Mouse (Mus musculus) T-helper 17 cell (primary cell): ENCODE measurements around the gene Hist1h4f.

Source experiments
- in situ Hi-C, 2 experiments: fragments of 300-600 bp; cut with MboI, MseI; formaldehyde crosslinking; loops; 1 replicate in 1 of 2; 2 replicates in 1 of 2; pipeline ENCODE4 v1.15.1; 2025; ENCODE audit warnings: high pct_unique_total_duplicates in 2 of 2

The Hist1h4f gene

DNA sequence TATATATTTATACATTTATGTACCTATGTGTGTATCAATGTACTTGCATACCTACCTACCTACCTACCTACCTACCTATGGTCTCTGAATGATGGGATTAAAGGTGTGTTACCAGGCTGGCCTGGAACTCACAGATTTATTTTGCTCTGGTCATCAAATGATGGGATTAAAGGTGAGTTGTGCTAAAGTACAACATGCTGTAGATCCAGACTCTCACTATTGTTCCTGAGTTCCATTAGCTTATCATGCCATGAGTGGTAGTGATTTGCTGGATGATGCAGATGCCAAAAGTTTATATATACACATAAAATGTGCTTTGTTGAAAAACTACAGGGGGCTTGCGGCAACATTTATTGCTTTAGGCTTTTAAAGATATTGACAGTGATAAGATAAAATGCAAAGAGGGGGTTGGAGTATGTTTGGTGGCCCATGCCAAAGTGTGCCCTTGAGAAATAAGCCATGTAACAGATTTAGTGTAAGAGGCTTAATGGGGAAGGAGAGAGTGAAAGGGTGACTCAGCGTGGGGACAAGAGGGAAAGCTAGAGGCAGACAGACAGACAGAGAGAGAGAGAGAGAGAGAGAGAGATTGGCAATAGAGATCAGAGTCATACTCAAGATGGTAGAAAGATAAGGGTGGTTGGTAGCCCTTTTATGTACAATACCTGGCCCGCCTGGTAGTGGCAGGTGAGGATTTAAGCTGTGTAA, 14.3 kb downstream of the Hist1h4f start:
- in situ Hi-C loops = loop anchor here (5.0 to 10.0 kb wide), 4 partner anchors 40 to 1822 kb away; partner anchors contain the start of genes Hist1h2ai (in 2 of the 2), Hist1h2bl (in 2 of the 2), Hist1h3h (in 2 of the 2) and Hist1h2ah (in 1 of the 2)

DNA sequence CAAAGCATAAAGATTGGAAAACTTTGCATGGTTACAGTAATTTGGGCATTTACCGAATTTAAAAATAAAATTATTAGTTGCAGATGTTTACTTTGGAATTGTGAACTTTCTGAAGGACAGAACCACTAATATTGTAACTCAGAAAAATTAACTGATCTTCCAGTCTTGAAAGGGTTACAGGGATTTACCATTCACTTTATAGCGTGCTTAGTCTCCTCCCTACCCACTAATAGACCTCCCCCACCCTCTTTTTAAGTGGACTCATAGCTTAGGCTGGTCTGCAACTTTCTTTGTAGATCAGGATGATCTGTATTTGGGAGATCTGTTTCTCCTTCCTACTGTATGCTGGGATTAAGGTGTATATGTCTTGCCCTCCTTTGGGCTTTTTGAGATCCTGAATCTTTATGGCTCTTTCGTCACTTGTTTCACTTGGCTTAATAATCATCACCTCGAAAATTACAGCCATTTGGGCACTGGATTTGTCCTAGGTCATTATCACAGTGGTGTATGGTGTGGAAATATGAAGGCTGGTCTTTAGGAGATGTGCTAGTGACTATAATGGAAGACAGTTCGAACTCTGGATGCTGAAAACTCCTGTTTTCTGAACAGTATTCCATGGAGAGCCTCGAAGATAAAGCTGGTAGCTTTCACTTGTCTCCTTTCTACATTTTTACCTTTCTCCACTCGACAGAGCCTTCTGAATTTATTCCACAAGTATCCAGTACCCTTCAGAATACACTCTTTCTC, 15.2 kb downstream of the Hist1h4f start:
- in situ Hi-C loops = loop anchor here (5.0 to 10.0 kb wide), 4 partner anchors 41 to 1821 kb away; partner anchors contain the start of genes Hist1h2ai (in 2 of the 2), Hist1h2bl (in 2 of the 2), Hist1h3h (in 2 of the 2) and Hist1h2ah (in 1 of the 2)

DNA sequence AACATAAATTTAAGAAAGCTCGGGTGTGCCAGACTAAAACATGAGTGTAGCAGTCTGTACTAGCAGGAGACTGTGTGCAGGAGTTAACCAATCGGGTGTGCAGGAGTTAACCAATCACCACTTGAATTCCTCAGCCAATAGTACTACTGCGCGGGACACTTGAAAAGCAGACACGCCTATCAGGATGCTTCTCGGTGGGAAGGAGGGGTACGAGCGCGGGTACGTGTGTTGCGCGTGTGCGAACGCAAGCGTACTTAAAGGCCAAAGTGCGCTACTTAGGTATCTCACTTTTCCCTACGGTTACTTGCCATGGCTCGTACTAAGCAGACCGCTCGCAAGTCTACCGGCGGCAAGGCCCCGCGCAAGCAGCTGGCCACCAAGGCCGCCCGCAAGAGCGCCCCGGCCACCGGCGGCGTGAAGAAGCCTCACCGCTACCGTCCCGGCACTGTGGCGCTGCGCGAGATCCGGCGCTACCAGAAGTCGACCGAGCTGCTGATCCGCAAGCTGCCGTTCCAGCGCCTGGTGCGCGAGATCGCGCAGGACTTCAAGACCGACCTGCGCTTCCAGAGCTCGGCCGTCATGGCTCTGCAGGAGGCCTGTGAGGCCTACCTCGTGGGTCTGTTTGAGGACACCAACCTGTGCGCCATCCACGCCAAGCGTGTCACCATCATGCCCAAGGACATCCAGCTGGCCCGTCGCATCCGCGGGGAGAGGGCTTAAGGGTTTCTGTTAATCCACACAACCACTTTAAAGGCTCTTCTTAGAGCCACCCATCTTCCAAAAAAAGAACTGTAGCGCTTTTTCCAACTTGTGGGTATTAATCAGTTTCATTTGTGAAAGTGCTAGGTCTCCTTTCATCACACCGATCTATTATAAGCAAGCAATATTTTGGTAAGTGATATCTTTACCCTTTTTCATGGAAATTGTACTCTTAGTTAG, 16.0 kb downstream of the Hist1h4f start, which contains the start of gene Hist1h3g:
Gene Hist1h3g, plus strand, starts transcription at position 286 of the 939 bp plus-strand sequence.
- in situ Hi-C loops = loop anchor here (5.0 to 10.0 kb wide), 4 partner anchors 42 to 1821 kb away; partner anchors contain the start of genes Hist1h2ai (in 2 of the 2), Hist1h2bl (in 2 of the 2), Hist1h3h (in 2 of the 2) and Hist1h2ah (in 1 of the 2)

DNA sequence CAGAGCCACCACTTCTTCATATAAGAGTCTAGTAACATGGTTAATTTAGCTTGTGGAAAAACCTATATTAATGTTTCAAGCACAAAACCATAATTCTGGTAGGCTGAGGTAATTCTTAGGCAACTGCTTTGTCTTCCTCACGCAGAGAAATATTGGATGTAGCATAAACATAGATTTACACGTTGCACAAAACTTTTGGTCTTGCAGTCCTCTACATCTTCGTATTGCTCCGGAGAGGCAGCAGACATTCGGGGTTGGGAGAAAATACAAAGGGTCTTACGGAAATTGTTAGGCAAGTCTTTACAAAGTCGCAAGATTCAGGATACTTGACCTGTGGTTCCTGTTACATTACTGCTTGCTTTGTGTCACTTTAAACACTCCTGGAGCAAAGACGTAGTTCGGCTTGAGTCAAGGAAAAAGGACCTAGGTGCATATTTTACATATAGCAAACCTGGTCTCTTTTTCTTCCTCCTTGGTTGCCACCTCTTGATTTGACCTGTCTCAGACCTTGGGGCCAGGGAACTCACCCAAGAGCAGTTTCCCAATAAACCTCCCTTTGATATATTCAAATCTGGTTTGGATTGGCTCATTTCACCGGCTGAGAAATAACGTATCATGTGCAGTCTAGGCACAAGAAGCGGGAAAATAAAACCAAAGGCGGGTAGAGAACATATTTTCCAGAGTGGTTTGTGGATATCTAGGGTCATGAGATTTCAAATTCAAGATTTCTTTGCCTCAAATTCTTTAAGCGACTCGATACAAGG, 16.9 kb downstream of the Hist1h4f start:
- in situ Hi-C loops = loop anchor here (5.0 to 10.0 kb wide), 6 partner anchors 43 to 1820 kb away; partner anchors contain the start of genes Hist1h2ai (in 2 of the 2), Hist1h2bl (in 2 of the 2), Hist1h3h (in 2 of the 2) and Hist1h2ah (in 1 of the 2)

DNA sequence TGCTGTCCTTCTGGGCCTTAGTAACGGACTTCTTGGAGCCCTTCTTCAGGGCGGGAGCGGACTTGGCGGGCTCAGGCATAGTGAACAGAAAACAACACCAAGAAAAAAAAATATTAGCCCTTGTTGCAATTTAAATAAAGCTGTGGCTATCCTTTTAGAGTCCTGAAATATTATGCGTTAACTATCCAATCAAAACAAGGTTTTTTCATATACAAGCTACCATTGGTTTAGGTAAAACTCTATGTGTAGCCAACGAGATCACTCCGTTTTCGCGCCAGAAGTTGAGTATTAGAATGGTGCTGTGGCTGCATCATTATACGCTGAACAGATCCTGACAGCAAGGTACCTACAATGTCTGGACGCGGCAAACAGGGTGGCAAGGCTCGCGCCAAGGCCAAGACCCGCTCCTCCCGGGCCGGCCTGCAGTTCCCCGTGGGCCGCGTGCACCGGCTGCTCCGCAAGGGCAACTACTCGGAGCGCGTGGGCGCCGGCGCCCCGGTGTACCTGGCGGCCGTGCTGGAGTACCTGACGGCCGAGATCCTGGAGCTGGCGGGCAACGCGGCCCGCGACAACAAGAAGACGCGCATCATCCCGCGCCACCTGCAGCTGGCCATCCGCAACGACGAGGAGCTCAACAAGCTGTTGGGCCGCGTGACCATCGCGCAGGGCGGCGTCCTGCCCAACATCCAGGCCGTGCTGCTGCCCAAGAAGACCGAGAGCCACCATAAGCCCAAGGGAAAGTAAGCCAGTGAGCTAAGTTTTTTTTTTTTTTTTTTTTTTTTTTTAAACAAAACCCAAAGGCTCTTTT, 17.7 kb downstream of the Hist1h4f start, which contains the start of gene Hist1h2af:
Gene Hist1h2af, plus strand, starts transcription at position 347 of the 808 bp plus-strand sequence.
- in situ Hi-C loops = loop anchor here in 1 of 2 experiments (5.0 to 10.0 kb wide), 3 partner anchors 49 to 1819 kb away; partner anchors contain the start of genes Hist1h2ai, Hist1h2an, Hist1h2bl and Hist1h2bp

DNA sequence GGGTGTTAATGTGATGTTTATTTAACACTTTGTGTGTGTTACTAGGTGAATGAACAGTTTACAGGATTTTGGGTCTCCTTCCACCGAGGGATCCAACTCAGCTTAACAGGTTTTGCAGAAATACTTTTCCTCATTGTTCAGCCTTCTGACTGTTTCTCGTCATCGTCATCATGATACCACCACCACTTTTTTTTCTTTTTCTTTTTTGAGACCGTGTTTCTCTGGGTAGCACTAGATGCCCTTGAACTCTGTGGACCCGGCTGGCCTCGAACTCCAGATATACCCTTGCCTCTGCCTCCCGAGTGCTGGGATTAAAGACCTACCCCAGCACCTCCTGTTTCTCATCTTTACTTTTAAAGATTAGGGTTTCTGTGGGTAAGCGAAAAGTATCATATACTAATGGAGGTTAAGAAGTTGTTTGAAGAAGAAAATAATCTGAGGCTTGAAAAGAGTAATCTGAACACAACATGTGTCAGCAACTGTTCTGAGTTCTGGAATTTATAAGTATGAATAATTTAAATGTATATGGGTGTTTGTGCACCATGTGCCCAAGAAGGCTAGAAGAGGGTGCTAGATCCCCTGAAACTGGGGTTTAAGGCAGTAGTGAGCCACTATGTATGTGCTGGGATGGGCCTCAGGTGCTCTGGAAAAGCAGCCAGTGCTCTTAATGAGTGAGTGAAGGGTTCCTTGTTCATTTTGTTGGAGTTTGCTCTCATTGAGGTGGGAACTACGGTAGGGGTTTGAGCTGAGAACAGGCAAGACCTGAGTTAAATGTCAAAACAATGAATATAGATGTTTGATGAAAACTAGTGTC, 19.0 kb downstream of the Hist1h4f start:
- in situ Hi-C loops = loop anchor here in 1 of 2 experiments (5.0 to 10.0 kb wide), 3 partner anchors 50 to 1818 kb away; partner anchors contain the start of genes Hist1h2ai, Hist1h2an, Hist1h2bl and Hist1h2bp

DNA sequence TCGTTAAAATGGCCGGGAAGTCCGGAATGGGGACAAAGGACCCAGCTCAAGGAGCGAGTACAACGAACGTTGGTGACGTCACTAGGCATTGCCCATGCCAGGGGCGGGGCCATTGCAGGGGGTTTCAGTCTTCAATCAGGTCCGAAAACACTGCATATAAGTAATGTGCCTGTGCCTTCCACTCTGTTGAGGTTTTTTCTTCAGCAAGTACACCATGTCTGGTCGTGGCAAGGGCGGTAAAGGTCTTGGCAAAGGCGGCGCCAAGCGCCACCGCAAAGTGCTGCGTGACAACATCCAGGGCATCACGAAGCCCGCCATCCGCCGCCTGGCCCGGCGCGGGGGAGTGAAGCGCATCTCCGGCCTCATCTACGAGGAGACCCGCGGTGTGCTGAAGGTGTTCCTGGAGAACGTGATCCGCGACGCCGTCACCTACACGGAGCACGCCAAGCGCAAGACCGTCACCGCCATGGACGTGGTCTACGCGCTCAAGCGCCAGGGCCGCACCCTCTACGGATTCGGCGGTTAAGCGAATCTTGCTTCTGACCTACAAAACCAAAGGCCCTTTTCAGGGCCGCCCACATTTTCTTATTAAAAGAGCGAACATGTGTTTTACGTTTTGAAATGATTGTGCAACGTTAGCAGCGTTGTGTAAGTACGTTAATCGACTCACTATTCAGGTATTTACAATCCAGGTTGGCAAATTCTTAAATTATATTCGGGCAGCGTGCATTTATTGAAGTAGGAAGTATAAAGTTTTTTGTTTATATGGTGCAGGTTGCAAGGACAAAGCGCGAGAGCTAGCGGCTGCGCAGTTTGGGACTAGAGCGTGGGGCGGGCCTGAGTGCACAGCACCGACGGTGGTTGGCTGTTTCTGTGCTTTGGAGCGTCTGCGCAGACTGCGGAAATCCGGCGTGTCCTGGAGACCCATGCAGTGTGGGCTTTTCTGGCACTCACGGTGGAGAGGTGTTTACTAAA, 20.3 kb downstream of the Hist1h4f start, which contains the start of gene Hist1h4h:
Gene Hist1h4h, plus strand, starts transcription at position 150 of the 975 bp plus-strand sequence.
- in situ Hi-C loops = loop anchor here in 1 of 2 experiments (5.0 to 10.0 kb wide), 3 partner anchors 51 to 1816 kb away; partner anchors contain the start of genes Hist1h2ai, Hist1h2an, Hist1h2bl and Hist1h2bp

DNA sequence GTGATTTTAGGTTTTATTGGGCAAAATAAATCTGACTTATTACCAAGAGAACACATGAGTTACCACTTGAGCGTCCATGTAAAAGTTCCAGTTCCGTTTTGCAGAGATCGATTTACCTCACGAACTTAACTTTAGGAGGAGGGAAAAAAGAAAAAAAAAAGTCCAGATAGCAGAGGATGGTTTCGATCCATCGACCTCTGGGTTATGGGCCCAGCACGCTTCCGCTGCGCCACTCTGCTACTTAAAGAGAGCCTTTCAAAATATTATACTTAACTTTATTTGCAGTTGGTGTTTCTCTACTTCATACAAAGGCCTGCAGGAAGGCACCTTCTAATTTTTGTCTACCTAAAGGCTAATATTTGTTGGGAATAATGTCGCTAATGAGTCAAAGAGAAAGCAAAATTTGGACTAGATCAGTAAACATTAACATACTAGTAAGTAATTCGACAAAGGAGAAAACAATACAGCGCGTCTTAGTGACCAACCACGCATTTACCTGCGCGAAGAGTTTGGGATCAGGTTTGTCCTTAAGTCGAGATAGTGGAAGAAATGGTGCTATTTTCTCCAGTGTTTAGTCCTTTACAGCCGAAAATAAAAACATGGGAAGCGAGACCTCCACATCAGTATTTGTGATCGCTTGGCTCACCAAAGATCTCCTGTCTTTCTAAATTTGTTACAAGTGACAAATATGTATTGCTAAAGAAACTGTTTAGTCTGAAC, 21.1 kb downstream of the Hist1h4f start:
- in situ Hi-C loops = loop anchor here in 1 of 2 experiments (5.0 to 10.0 kb wide), 3 partner anchors 52 to 1816 kb away; partner anchors contain the start of genes Hist1h2ai, Hist1h2an, Hist1h2bl and Hist1h2bp

DNA sequence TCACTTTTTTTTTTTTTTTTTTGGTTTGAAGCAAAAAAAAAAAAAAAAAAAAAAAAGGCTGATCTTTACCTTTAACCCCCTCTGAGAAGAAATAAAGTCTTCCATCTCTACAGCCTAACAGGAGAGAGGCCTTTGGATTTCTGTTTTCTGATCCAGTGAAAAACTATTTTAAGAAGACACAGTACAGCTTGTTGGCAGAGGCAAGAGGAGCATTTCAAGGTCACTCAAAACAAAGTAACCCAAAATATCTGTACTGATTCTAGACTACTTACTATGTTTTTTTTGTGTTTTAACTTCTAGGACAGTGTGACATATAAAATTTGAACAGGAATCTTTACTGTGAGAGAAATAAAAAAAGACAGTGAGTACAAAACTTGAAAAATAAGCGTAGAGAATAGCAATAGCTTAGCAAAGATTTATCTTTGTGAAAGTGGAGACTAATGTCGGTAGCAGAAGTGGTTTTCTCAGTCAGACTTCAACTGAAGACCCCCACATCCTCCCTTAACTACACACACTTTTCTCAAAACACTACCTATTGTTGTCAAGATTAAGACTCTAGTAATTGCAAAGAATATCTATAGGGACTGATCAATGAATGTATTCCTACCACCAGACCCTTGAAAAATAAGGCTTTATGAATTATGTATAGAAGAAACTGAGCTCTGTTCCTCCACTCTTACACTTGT, 21.8 kb downstream of the Hist1h4f start:
- in situ Hi-C loops = loop anchor here in 1 of 2 experiments (5.0 to 10.0 kb wide), 3 partner anchors 53 to 1815 kb away; partner anchors contain the start of genes Hist1h2ai, Hist1h2an, Hist1h2bl and Hist1h2bp

DNA sequence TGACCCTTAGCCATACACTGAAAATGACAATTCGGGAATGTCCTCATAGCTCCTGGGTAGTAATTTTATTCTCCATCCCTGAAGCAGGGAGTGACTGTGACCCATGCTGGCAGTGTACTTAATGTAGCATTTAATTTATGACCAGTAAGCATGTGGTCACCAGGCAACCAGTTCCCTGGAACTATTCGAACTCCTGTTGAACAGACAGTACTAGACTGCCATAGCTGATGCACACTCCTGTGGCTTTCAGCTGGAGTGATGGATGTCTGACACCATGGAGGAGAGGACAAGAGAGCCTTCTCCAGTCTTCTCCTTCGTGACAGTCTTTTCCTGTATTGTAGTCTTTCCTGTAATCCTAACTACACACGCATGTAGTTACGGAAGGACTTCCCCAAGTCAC, 22.4 kb downstream of the Hist1h4f start:
- in situ Hi-C loops = no loop called here

DNA sequence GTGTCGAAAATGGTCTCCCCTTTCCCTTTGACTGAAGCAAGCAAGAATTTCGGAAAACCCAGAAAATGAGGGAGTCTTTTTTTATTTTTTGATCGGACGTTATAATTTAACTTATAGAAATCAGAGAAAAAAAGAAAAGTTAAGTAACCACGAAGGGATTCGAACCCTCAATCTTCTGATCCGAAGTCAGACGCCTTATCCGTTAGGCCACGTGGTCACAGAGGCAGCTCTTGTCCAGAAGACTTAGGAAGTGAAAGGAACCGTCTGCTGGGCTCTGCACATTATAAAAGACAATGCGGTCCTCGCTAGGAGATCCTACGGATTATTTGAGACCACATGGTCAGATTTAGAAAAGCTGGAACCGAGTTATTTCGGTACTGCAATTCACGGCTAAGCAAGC, 25.1 kb downstream of the Hist1h4f start:
- in situ Hi-C loops = no loop called here

DNA sequence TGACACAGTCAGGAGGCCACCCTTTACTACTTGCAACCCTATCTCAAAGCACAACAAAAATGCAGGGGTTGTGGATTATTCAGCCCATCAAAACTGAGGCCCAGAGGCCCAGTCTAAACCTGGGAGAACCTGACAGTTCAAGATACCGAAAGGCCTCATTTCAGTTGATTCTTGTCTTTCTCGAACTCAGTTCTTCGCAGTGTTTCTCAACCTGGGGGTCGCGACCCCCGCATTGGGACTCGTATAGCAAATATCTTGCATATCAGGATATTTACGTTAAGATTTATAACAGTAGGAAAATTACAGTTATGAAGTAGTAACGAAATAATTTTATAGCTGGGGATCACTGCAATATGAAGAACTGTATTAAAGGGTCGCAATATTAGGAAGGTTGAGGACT, 25.5 kb downstream of the Hist1h4f start:
- in situ Hi-C loops = no loop called here

DNA sequence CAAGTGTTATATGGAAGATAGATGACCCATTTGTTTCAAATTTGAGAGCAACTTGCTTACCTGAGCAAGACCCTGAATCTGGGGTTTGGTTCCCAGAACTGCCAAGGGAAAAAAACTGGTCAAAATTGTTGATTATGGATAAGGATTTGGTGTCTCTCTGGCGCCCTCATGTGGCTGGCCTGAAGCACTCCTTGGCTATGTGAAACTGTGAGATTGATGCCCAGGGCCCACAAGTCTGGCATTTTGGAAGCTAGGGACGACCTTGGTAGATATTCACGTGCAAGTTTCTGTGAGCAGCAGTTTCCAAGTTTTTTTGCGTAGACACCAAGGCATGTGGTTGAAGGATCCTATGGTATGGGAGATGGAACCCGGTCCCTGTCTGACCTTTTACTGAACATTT, 26.8 kb downstream of the Hist1h4f start:
- in situ Hi-C loops = loop anchor here (5.0 kb wide), 2 partner anchors 77 to 87 kb away; no protein-coding TSS in a partner anchor

DNA sequence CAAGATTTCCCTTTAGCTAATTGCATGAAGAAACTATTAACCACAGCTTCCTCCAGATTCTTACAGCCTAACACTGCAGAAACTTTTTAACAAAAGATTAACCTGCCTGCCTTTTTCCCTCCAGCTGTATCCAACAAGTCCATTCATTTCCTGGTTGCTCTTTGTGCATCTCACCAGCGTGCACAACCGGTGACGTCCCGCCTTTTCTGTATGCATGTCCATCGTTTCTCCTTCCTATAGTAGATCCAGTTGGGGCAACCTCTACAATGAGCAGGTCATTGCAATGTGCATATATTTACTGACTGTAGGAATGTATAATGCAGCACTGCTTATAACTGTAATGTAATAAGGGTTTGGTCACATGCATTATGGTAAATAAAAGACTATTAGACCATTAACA, 27.5 kb downstream of the Hist1h4f start:
- in situ Hi-C loops = loop anchor here (5.0 kb wide), 2 partner anchors 77 to 87 kb away; no protein-coding TSS in a partner anchor

DNA sequence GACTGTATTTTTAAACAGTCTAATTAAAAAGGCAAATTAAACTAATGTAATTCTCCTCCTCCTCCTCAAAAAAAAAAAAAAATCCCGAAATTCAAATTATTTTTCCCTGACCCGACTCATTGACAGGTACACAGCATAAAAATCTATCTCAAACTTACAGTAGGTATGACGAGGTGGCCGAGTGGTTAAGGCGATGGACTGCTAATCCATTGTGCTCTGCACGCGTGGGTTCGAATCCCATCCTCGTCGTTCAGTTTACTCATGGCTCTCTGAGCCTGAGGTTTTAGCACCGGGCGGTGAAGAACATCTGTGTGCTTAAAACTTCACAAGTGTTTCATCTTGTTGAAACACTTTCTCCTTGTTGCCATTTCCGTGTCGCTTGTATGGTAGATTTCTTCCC, 29.7 kb downstream of the Hist1h4f start:
- in situ Hi-C loops = loop anchor here (5.0 kb wide), 2 partner anchors 74 to 84 kb away; no protein-coding TSS in a partner anchor
